Mouse (Mus musculus) kidney, adult 2 months (tissue): Measurements from ENCODE around the gene Cdc42bpg.

Source experiments
- CTCF ChIP-seq: fragments of 200-500 bp; conservative IDR thresholded peaks from 2 replicates; pipeline ENCODE4 v1.5.1; 2011; ENCODE audit warnings: low read depth, mild to moderate bottlenecking, control low read depth, low read length, moderate library complexity, mixed read lengths; ENCODE audit not compliant: insufficient read depth, insufficient read length
- POLR2A ChIP-seq: fragments of 200-500 bp; IDR thresholded peaks from one replicate; pipeline ENCODE4 v1.6.1; 2011; ENCODE audit warnings: low read depth, low read length, control low read depth

- TF ChIP-seq CTCF (no peak), POLR2A (no peak)
These were observed 9.3 kb downstream of the Cdc42bpg start for GRCm38 (mm10) chr19:6315573-6315972.
